Mouse (Mus musculus) G1E (cell line): Measurements from ENCODE around the gene Elfn2.

Experiments used
- CTCF ChIP-seq: IDR thresholded peaks from 2 replicates; pipeline ENCODE4 v1.5.1; 2012; ENCODE audit warnings: low read depth, low read length, inconsistent platforms, mixed read lengths
- GATA1 ChIP-seq: IDR thresholded peaks from 2 replicates; pipeline ENCODE4 v1.6.1; 2012; ENCODE audit warnings: borderline replicate concordance, low read length, inconsistent platforms, mixed read lengths

DNA sequence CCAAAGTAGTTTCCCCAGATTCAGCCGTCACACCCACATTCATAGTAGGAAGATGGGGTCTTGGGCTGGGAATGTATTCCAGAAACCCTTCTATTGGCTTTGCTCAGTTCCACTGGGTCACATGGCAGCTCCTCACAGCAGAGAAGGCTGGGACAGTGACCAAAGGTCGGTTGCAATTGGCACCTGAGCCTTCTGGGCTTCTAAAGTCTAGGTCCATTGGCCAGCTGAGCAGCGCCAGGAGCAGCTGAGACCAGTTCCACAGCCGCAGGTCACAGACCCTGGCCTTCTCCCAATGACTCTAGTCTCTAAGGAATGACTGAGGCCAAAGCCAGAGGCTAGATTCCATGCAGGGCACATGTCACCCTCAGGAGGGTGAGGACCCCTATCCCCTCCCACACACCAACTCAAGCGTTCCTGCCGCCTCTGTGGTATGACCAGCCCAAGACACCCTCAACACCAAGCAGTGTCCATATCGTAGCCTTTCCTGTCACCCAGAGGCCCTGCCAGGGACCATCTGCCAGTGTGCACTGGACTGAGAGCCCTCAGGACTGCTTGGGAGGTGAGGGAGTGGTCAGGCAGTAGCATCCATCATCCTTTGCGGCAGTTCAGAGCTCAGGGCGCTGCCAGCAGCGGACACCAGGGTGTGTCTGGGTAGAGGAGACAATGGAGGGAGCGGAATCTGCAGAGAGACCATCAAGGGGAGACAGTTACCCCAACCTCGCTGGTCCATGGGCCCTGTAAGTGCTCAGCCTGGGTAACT, 37.6 kb upstream of the Elfn2 start:
- no peak for TF ChIP-seq CTCF
- no peak for TF ChIP-seq GATA1
